Mouse (Mus musculus): ENCODE results near the gene Uba6. TPM values are rescaled to one million over a fixed set of nuclear protein-coding genes. Genes with fewer than 3 reads are reported as not detected.

Uba6 gene
- 10 to 100 TPM; 24.2 to 24.6 TPM for total RNA-seq (2021)

GRCm38 (mm10) chr5:86172449-86173161 is at the start of gene Uba6:
Gene Uba6, minus strand, starts transcription at chr5:86172803.
- peak; percentile 99 for DNase-seq

DNA sequence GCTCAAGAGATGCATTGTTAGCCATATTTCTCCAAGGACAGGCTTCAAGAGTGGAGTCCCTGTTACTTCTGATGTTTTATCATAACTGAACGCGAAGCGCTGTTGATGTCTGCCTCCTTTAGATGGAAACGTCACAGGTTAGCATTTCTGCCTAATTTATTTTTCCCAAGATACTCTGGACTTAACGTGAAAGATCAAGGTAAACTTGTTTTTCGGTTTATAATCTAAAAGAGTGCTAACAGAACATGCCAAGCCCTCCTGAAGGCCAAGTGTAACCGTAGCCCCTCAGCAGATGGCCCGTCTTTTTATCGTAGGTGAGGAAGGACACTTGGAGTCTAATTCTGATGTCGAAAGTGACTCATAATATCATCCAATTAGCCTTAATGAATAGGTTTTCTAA is 25.2 kb upstream of the Uba6 start, which contains the start of gene Gnrhr:
Gene Gnrhr (minus strand): TSS at position 101 of the 400 bp plus-strand sequence.
- DNase-seq: no peak

GRCm38 (mm10) chr5:86191356-86191755 is 18.8 kb upstream of the Uba6 start:
- DNase-seq: no peak

GRCm38 (mm10) chr5:86190770-86191169 is 18.2 kb upstream of the Uba6 start:
- DNase-seq: no peak

GRCm38 (mm10) chr5:86190290-86190689 is 17.7 kb upstream of the Uba6 start:
- no peak for DNase-seq

DNA sequence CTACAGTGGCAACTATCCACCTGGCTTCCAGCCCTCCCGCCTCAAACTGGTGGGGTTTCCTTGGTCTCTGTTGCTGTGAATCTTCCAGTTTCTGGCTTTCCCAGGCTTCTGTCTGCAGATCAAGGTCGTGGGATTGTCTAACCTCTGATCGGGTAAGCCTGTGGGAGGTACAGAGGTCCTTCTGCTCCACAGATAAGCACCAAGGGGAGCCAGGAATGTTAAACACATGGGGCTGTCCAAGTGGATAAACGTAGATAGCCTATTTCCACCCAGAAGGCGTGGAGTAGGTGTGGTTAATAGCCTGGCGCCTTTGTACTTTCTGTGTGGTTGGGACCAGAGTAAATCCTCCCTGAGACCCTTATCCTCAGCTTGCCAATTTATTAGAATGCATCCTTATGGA is 14.8 kb upstream of the Uba6 start:
- no peak for DNase-seq

- no peak for DNase-seq
Observed at GRCm38 (mm10) chr5:86173778-86174177, 1.2 kb upstream of the Uba6 start.

DNA sequence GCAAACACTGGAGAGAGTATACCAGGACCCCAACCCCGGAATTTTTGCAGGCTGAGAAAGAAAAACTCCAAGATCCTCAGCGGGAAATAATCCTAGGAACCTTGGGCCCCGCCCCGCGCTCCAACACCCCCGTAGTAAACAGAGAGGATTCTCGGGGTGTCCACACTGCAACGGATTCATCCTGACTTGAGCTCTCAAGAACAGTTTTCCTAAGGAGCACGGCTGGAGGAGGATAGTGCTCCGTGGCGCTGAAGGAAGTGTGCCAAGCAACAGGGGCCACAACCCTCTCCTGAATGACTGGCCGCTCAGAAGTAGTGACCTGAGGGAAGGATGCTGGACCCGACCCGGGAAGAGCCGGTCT is 535 bp downstream of the Uba6 start:
- no peak for DNase-seq

- no peak for DNase-seq
Observed at GRCm38 (mm10) chr5:86129828-86130227, 42.8 kb downstream of the Uba6 start.

GRCm38 (mm10) chr5:86128749-86129148 is 43.9 kb downstream of the Uba6 start:
- no peak for DNase-seq

DNA sequence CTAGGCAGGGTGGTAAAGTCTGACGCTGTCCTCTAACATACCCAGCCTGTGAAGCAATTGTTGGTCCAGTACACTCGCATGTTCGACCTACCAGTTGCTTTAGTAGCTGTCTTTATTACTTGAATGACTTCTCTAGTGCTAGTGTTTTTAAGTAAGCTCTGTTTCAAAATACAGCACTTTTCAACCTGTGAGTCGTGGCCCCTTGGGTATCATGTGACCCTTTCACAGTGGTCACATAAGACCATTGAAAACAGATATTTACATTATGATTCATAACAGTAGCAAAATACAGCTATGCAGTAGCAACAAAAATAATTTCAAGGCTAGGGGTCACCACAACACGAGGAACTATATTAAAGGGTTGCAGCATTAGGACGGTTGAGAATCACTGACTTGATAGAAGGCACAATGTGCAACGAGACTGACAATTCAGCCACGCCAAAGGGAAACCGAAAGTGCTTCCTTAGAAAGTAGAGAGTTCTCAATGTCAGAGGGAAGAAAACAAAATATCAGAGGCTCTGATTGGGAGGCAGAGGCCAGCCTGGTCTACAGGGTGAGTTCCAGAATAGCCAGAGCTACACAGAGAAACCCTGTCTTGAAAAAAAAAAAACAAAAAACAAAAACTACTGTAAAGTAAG is 54.0 kb downstream of the Uba6 start:
- no peak for DNase-seq

- no peak for DNase-seq
Observed at GRCm38 (mm10) chr5:86113997-86114396, 58.6 kb downstream of the Uba6 start.

- no peak for DNase-seq
Observed at GRCm38 (mm10) chr5:86113037-86113436, 59.6 kb downstream of the Uba6 start.

DNA sequence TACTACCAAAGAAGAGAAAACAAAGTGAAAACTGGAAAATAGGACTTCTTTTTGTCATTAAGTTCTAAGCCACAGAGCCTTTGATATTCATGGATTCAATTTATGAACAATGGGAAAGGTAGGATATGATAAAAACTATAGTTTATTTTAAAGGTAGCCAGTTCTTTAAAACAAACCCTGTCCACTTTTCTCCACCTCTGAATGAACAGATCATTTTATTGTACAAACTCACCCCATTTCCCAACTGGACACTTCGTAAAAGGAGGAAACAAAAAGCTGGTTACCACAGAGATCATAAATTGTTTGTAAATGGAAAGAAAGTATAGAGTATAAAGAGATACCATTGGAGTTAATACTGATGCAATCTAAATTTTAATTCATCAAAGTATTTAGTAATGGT is 61.5 kb downstream of the Uba6 start:
- no peak for DNase-seq

DNA sequence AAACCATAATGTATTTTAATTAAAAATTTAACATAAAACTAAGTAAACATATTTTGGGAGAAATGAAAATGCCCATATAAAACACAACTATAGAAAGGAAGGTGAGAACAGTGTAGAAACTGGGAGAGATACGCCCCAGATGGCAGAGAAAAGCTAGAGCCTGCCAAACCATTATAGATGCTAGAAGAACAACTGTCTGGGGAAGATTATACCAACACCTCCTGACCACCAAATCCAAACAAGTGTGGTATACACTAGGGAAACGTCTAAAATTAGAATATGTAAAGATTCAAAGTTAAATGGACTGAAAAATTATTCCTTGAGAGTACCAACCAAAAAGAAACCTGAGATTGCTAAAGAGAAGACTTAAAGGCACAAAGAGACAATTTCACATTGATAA is 66.0 kb downstream of the Uba6 start:
- DNase-seq: no peak

- DNase-seq: no peak
Observed at GRCm38 (mm10) chr5:86102176-86102575, 70.4 kb downstream of the Uba6 start.

GRCm38 (mm10) chr5:86100621-86101020 is 72.0 kb downstream of the Uba6 start:
- DNase-seq: no peak

- DNase-seq: no peak
Observed at GRCm38 (mm10) chr5:86098988-86099387, 73.6 kb downstream of the Uba6 start.

DNA sequence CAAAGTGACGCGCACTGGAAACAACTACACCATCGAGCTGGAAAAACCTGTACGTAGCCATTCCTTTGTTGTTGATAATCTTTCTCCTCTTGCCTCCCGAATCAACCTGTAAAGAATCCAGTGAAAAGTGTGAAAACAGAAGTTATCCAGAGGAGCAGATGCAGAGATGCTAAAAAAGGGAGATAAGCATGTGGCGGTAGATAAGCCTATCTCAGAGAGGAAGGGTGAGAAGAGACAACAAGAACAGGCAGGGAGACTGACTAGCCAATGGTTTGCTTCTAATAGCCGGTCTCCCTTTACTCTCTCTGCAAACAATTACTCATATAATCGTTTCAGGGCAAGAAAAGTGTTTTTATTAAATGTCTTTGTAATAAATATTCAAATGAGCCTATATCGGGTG is 77.8 kb downstream of the Uba6 start:
- DNase-seq: no peak

DNA sequence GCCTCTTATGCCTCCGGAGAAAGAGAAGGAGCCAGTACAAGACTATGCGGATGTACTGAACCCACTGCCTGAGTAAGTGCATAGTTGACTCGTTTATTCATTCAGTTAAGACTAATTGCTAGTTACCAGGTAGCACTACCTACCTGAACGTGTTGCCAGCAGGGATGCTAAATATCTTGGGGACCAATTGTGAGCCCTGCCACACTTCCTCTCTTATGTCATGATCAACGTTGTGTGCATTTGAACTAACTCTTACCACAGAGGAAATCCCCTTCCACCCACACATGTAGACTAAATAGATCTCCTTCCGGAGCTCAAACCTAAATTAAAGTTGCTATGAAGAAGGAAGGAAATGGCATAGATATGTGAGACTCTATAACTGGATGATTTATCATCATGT is 85.9 kb downstream of the Uba6 start:
- no peak for DNase-seq

- no peak for DNase-seq
Observed at GRCm38 (mm10) chr5:86084979-86085378, 87.6 kb downstream of the Uba6 start.

DNA sequence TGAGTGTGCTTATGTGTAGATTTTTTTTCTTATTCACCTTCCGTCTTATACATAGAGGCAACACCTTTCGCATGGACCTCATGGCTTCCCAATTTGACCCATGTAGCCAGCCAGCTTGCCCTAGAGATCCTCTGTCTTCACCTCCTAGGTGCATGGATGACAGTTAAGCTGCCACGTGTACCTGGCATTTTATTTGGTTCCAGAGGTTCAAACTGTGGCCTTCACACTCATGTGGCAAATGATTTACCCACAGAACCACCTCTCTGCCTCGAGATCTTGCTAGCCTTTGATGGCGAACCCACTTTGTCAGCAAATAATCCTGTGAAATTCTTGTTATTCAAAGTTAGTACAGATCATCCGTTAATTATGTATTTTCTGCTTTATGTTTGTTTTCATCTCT is 88.6 kb downstream of the Uba6 start:
- DNase-seq: no peak

DNA sequence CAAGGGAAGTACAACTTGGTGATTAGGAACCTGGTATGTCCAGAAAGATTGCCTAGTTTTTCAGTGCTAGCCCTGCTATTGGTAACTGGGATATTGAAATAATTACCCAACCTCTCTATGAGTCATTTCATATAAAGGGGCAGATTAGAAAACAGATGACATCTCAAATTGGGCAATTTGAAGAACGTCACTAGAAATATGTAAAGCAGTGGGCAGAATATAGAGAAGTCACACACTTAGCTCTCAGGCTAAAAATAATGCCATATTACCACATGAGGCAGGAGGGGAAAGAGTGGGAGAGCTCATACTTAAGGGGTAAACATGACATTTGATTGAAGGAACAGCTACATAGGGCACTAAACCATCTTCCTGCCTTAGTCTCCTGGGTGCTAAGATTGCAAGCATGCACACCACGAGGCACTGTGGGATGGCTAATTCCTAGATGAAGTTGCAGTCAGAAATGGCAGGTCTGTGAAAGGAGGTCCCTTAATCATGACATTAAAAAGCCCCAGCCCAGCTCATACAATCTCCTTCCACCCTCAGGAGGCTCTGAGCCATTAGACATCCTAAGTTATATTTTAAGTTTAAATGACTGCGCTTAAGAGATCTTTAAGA is 93.8 kb downstream of the Uba6 start:
- no peak for DNase-seq
